Comparison of ENCODE assay signal across 8 mouse cellular contexts in the genomic region with DNA sequence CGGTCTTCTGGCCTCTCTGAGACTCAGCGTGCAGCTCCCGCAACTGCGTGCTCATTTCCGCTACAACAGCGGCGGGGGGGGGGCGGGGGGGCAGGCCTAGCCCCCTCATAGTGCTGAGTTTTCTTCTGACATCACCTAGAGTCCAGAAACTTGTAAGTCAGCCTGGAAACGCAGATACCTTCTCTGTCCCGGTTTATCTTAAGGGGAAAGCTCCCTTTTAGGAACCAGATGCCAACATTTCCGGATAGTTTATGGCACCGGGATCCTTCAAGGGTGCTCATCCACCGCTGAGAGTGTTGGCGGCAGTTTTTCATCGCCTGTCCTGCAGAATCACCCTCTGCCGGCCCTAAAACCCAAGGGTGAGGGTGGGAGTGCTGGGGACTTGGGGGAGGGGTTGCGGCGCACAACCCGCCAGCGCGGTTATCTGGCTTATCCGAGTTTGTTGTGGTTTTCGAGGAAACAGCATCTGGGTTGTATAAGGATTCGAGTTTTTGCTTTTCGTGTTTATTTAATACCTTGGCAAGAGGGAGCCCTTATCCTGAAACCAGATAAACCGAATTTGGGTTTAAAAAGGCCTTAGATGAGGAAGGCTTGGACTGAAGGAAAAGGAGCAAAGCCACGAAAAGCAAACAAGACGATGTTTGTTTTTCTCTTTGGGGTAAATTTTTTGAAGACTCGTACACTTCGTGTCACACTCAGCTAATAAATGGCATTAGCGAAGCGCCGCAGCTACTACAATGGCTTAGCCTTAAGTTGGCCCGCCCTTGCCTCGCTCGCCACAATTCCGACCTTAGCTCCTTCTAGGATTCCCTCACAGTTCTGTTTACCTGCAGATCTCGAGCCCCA. TPM values are rescaled to one million over a fixed set of nuclear protein-coding genes. Genes with fewer than 3 reads are reported as not detected.
DNase-seq lines count a peak whose midpoint lies in the region; ATAC-seq lines count a peak whose summit lies in the region.

No protein-coding gene starts in this region.

- WGBS in forebrain, embryonic 11.5 days: under 1% methylated on average over 38 of the region's 38 CpGs
- under 1% methylated on average over 37 of the region's 38 CpGs for WGBS in hindbrain, embryonic 11.5 days
- under 1% methylated on average over 38 of the region's 38 CpGs for WGBS in limb, embryonic 12.5 days
- under 1% methylated on average over 37 of the region's 38 CpGs for WGBS in midbrain, embryonic 16.5 days

- H3K9me3 ChIP-seq in forebrain, embryonic 11.5 days (ENCODE audit: control insufficient read depth, low read length): no peaks in the 10 kb centered on the region
- H3K9me3 ChIP-seq in hindbrain, embryonic 11.5 days (ENCODE audit: control insufficient read depth, low read length): no peaks in the 10 kb centered on the region
- no peaks in the 10 kb centered on the region for H3K9me3 ChIP-seq in limb, embryonic 12.5 days
- no peaks in the 10 kb centered on the region for H3K9me3 ChIP-seq in midbrain, embryonic 16.5 days (replicated peaks; ENCODE audit: control insufficient read depth, low read length, poor library complexity, severe bottlenecking)

- H3K27ac ChIP-seq in forebrain, embryonic 11.5 days (ENCODE audit: low read depth, low read length): peak overlapping the region; percentile 92
- H3K27ac ChIP-seq in hindbrain, embryonic 11.5 days (ENCODE audit: low read depth, low read length): peak overlapping the region; percentile 83
- H3K27ac ChIP-seq in limb, embryonic 12.5 days: peak overlapping the region; percentile 99
- H3K27ac ChIP-seq in midbrain, embryonic 16.5 days (ENCODE audit: low read length): peak overlapping the region; percentile 87

- no peaks in the 10 kb centered on the region for H3K36me3 ChIP-seq in forebrain, embryonic 11.5 days (ENCODE audit: control insufficient read depth, insufficient read depth, low read length)
- no peaks in the 10 kb centered on the region for H3K36me3 ChIP-seq in hindbrain, embryonic 11.5 days (ENCODE audit: control insufficient read depth, insufficient read depth, low read length)
- H3K36me3 ChIP-seq in limb, embryonic 12.5 days: no peaks in the 10 kb centered on the region
- H3K36me3 ChIP-seq in midbrain, embryonic 16.5 days (ENCODE audit: control insufficient read depth, insufficient read depth, low read length): no peaks in the 10 kb centered on the region

- peaks cover 28% of the 10 kb centered on the region for H3K4me1 ChIP-seq in forebrain, embryonic 11.5 days (replicated peaks; ENCODE audit: control insufficient read depth, insufficient read depth, low read length)
- peaks cover 13% of the 10 kb centered on the region; the same call in 1 of the 2 replicates for H3K4me1 ChIP-seq in hindbrain, embryonic 11.5 days (replicated peaks; ENCODE audit: control insufficient read depth, insufficient read depth, low read length)
- H3K4me1 ChIP-seq in limb, embryonic 12.5 days (replicated peaks): peaks cover 36% of the 10 kb centered on the region
- peaks cover 33% of the 10 kb centered on the region for H3K4me1 ChIP-seq in midbrain, embryonic 16.5 days (ENCODE audit: control insufficient read depth, insufficient read depth, low read length)

- H3K4me2 ChIP-seq in forebrain, embryonic 11.5 days (ENCODE audit: low read depth, low read length, severe bottlenecking): peak overlapping the region; percentile 92
- peak overlapping the region; percentile 95 for H3K4me2 ChIP-seq in hindbrain, embryonic 11.5 days (replicated peaks; ENCODE audit: low read depth, low read length)
- peak overlapping the region; percentile 80 for H3K4me2 ChIP-seq in limb, embryonic 12.5 days
- H3K4me2 ChIP-seq in midbrain, embryonic 16.5 days (ENCODE audit: low read length): peak overlapping the region; percentile 98

- peak; percentile 10 for DNase-seq in layer of hippocampus, adult 11-12 months (ENCODE audit: low spot score)
- DNase-seq in layer of hippocampus, adult 9-11 months: no peak
- DNase-seq in adrenal gland, postnatal 14 days: peak; percentile 75
- peak; percentile 67 for DNase-seq in forebrain, embryonic 11.5 days (ENCODE audit: low spot score)
- DNase-seq in hindbrain, embryonic 11.5 days (ENCODE audit: low spot score): peak; percentile 61

- peak overlapping the region; percentile 71 for H3K4me3 ChIP-seq in forebrain, embryonic 11.5 days (ENCODE audit: low read depth, low read length)
- H3K4me3 ChIP-seq in hindbrain, embryonic 11.5 days (ENCODE audit: low read depth, low read length): peak overlapping the region; percentile 45
- peak overlapping the region; percentile 59 for H3K4me3 ChIP-seq in limb, embryonic 12.5 days (replicated peaks)
- H3K4me3 ChIP-seq in midbrain, embryonic 16.5 days (ENCODE audit: low read depth, low read length): peak overlapping the region; percentile 44

- peak overlapping the region; percentile 82 for H3K9ac ChIP-seq in forebrain, embryonic 11.5 days (ENCODE audit: low read length)
- H3K9ac ChIP-seq in hindbrain, embryonic 11.5 days (ENCODE audit: low read depth, low read length): peak overlapping the region; percentile 77
- peak overlapping the region; percentile 76 for H3K9ac ChIP-seq in limb, embryonic 12.5 days (replicated peaks)
- peak overlapping the region; percentile 65 for H3K9ac ChIP-seq in midbrain, embryonic 16.5 days (ENCODE audit: low read depth, low read length)

- no peak for ATAC-seq in forebrain, embryonic 11.5 days (replicated peaks; ENCODE audit: low FRiP score)
- no peak for ATAC-seq in hindbrain, embryonic 11.5 days (ENCODE audit: low FRiP score)
- ATAC-seq in limb, embryonic 12.5 days (ENCODE audit: insufficient number of reproducible peaks, insufficient read depth, low FRiP score, low TSS enrichment, low read depth): no peak
- no peak for ATAC-seq in midbrain, embryonic 16.5 days
- ATAC-seq in megakaryocyte progenitor cell, adult 5-6 weeks (replicated peaks; ENCODE audit: poor library complexity): no peak

- H3K27me3 ChIP-seq in forebrain, embryonic 11.5 days (ENCODE audit: control insufficient read depth, insufficient read depth, low read length): no peaks in the 10 kb centered on the region
- H3K27me3 ChIP-seq in hindbrain, embryonic 11.5 days (ENCODE audit: control insufficient read depth, insufficient read depth, low read length): no peaks in the 10 kb centered on the region
- H3K27me3 ChIP-seq in limb, embryonic 12.5 days: no peaks in the 10 kb centered on the region
- no peaks in the 10 kb centered on the region for H3K27me3 ChIP-seq in midbrain, embryonic 16.5 days (ENCODE audit: control insufficient read depth, insufficient read depth, low read depth, low read length)

RNA-seq across cellular contexts. Expression of a gene that starts 2.8 kb away (rescaled TPM):
- 359 and 395 TPM in 2 replicates for total RNA-seq in adrenal gland, postnatal 14 days (2021)
- 188 and 198 TPM in 2 replicates for polyA plus RNA-seq in forebrain, embryonic 11.5 days (2014; fragmentation: Nextera tagmentation; extraction: Ambion mirVana)
- 394 and 397 TPM in 2 replicates for polyA plus RNA-seq in hindbrain, embryonic 11.5 days (2014; fragmentation: Nextera tagmentation; extraction: Ambion mirVana)
- polyA plus RNA-seq in limb, embryonic 12.5 days (2016; fragmentation: Nextera tagmentation; extraction: Ambion mirVana): 370 and 373 TPM in 2 replicates
- polyA plus RNA-seq in midbrain, embryonic 16.5 days (2015; fragmentation: Nextera tagmentation; extraction: Ambion mirVana): 140 and 176 TPM in 2 replicates
- 21.8 and 32.4 TPM in 2 replicates for total RNA-seq in megakaryocyte progenitor cell, adult 5-6 weeks (2015)
- 8.3 and 15.5 TPM in 2 replicates for total RNA-seq in megakaryocyte progenitor cell, adult 5-6 weeks (2017)
